ENCODE assay signal across 8 mouse cellular contexts in the genomic region with DNA sequence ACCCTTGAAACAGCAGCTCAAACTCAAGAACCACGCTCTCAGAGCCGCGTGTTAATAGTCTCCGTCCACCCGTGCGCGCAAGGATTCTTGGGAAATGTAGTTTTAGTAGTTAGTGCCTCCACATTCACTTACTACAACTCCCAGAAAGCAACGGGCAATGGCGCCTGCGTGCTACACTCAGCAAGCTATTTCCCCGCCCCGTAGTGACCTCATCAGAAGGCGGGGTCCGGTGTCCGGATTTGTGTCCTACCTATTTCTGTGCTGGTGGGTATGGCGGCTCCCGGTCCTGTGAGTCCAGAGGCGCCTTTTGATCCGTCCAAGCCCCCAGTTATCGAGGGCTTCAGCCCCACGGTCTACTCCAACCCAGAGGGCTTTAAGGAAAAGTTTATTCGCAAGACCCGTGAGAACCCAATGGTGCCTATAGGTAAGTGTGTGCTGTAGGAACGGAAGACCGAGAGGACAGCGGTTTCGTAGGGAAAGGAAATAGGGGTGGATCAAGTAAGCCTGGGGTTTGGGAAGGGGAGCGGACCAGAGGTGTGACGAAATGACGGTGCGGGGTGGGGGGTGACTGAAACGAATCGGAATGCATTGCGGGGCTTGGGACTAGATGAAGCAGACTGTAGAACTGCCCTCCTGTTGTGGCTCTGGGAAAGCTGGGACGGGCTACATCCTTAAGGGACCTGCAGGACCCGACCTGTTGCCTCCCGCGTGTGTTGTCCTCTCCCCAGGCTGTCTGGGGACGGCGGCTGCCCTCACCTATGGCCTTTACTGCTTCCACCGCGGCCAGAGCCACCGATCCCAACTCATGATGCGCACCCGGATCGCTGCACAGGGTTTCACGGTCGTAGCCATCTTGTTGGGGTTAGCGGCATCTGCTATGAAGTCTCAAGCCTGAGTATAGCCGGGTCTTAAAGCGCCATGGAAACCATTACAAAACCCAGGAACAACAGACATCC. TPM values are rescaled to one million over a fixed set of nuclear protein-coding genes. Genes with fewer than 3 reads are reported as not detected.
DNase-seq lines count a peak whose midpoint lies in the region; ATAC-seq and TF ChIP-seq lines count a peak whose summit lies in the region.

Gene Nop16 (minus strand): TSS at position 95 of the 956 bp plus-strand sequence.
Gene Higd2a (plus strand): TSS at position 212 of the 956 bp plus-strand sequence.

- peaks cover 15% of the 10 kb centered on the region for H3K4me1 ChIP-seq in bone marrow macrophage, adult 2 months (ENCODE audit: control insufficient read depth, insufficient read depth, low read length)
- peaks cover 7% of the 10 kb centered on the region for H3K4me1 ChIP-seq in embryonic fibroblast, embryonic 13.5 days (ENCODE audit: control insufficient read depth, insufficient read depth, low read length)
- peaks cover 15% of the 10 kb centered on the region; the same call in 1 of the 2 replicates for H3K4me1 ChIP-seq in kidney, embryonic 14.5 days (ENCODE audit: control insufficient read depth, insufficient read depth, low read length)
- peaks cover 17% of the 10 kb centered on the region for H3K4me1 ChIP-seq in limb, embryonic 15.5 days

- peak within 1 kb of the TSS; percentile 62 for H3K4me2 ChIP-seq in kidney, embryonic 14.5 days (replicated peaks; ENCODE audit: low read depth, low read length)
- peak within 1 kb of the TSS; percentile 59 for H3K4me2 ChIP-seq in limb, embryonic 15.5 days

- peak; percentile 99 for DNase-seq in A20 (ENCODE audit: low read depth, low spot score)
- DNase-seq in heart, adult 9 months (ENCODE audit: low spot score in 2 of 2): peak; percentile 96 to 98
- DNase-seq in monocyte, adult 2 months (ENCODE audit: low read depth in 1 of 2, low spot score in 2 of 2): peak; percentile 85 to 91
- peak; percentile 97 to 99 for DNase-seq in spleen, postnatal 36 days (ENCODE audit: low spot score in 2 of 2)

- peak within 1 kb of the TSS; percentile 84 for H3K4me3 ChIP-seq in bone marrow macrophage, adult 2 months (ENCODE audit: insufficient read depth, low read length)
- peak within 1 kb of the TSS; percentile 88 for H3K4me3 ChIP-seq in embryonic fibroblast, embryonic 13.5 days (ENCODE audit: insufficient read depth, low read length)
- peak within 1 kb of the TSS; percentile 87 for H3K4me3 ChIP-seq in kidney, embryonic 14.5 days (ENCODE audit: low read length)
- peak within 1 kb of the TSS; percentile 81 for H3K4me3 ChIP-seq in limb, embryonic 15.5 days

- H3K27me3 ChIP-seq in kidney, embryonic 14.5 days (ENCODE audit: control insufficient read depth, insufficient read depth, low read length): no peaks in the 10 kb centered on the region
- no peaks in the 10 kb centered on the region for H3K27me3 ChIP-seq in limb, embryonic 15.5 days

- H3K9me3 ChIP-seq in kidney, embryonic 14.5 days (ENCODE audit: control insufficient read depth, low read length): no peaks in the 10 kb centered on the region
- no peaks in the 10 kb centered on the region for H3K9me3 ChIP-seq in limb, embryonic 15.5 days

- under 1% methylated on average over 51 of the region's 51 CpGs for WGBS in kidney, embryonic 14.5 days
- under 1% methylated on average over 51 of the region's 51 CpGs for WGBS in limb, embryonic 15.5 days

- TF ChIP-seq CTCF in bone marrow macrophage, adult 2 months (IDR thresholded peaks at IDR 0.05; ENCODE audit: low read depth, low read length): no peak
- no peak for TF ChIP-seq CTCF in embryonic fibroblast, embryonic 13.5 days (IDR thresholded peaks at IDR 0.05; ENCODE audit: borderline replicate concordance, insufficient read depth, low read length)

- H3K36me3 ChIP-seq in kidney, embryonic 14.5 days (ENCODE audit: control insufficient read depth, insufficient read depth, low read length): peaks cover 22% of the 10 kb centered on the region
- H3K36me3 ChIP-seq in limb, embryonic 15.5 days: peaks cover 37% of the 10 kb centered on the region

- peak within 1 kb of the TSS; percentile 56 for H3K27ac ChIP-seq in bone marrow macrophage, adult 2 months (ENCODE audit: insufficient read depth, low read depth, low read length)
- peak within 1 kb of the TSS; percentile 82 for H3K27ac ChIP-seq in embryonic fibroblast, embryonic 13.5 days (ENCODE audit: insufficient read depth, low read length)
- peak within 1 kb of the TSS; percentile 82 for H3K27ac ChIP-seq in kidney, embryonic 14.5 days (ENCODE audit: low read depth, low read length)
- H3K27ac ChIP-seq in limb, embryonic 15.5 days: peak within 1 kb of the TSS; percentile 93

- peak within 1 kb of the TSS; percentile 80 for H3K9ac ChIP-seq in kidney, embryonic 14.5 days (ENCODE audit: low read depth, low read length)
- peak within 1 kb of the TSS; percentile 73 for H3K9ac ChIP-seq in limb, embryonic 15.5 days

- ATAC-seq in kidney, embryonic 14.5 days (ENCODE audit: low FRiP score, low TSS enrichment): peak; percentile 97
- ATAC-seq in limb, embryonic 15.5 days (ENCODE audit: insufficient number of reproducible peaks, low FRiP score, low TSS enrichment, low read depth): peak; percentile 97

- no peak; the same call in 1 of the 2 replicates for TF ChIP-seq POLR2A in bone marrow macrophage, adult 2 months (IDR thresholded peaks at IDR 0.05; ENCODE audit: borderline replicate concordance, low read depth, low read length)
- TF ChIP-seq POLR2A in embryonic fibroblast, embryonic 13.5 days (IDR thresholded peaks at IDR 0.05; ENCODE audit: low read depth, low read length): peak; percentile 88

RNA-seq across cellular contexts. Expression of gene Nop16, which starts in this region (rescaled TPM):
- 18.0 and 19.3 TPM in 2 replicates for polyA plus RNA-seq in bone marrow macrophage, adult 2 months (2012; ENCODE audit: insufficient read depth, insufficient read length, missing spikeins)
- polyA plus RNA-seq in embryonic fibroblast, embryonic 13.5 days (2011; ENCODE audit: insufficient read length, low read depth, missing spikeins): 28.9 and 36.4 TPM in 2 replicates
- 78.6 and 88.6 TPM in 2 replicates for polyA plus RNA-seq in kidney, embryonic 14.5 days (2014; fragmentation: Nextera tagmentation; extraction: Ambion mirVana)
- polyA plus RNA-seq in limb, embryonic 15.5 days (2015; fragmentation: Nextera tagmentation; extraction: Ambion mirVana): 91.5 and 102 TPM in 2 replicates

RNA-seq across cellular contexts. Expression of gene Higd2a, which starts in this region (rescaled TPM):
- 149 and 158 TPM in 2 replicates for polyA plus RNA-seq in bone marrow macrophage, adult 2 months (2012; ENCODE audit: insufficient read depth, insufficient read length, missing spikeins)
- polyA plus RNA-seq in embryonic fibroblast, embryonic 13.5 days (2011; ENCODE audit: insufficient read length, low read depth, missing spikeins): 79.3 and 118 TPM in 2 replicates
- 203 and 224 TPM in 2 replicates for polyA plus RNA-seq in kidney, embryonic 14.5 days (2014; fragmentation: Nextera tagmentation; extraction: Ambion mirVana)
- 148 and 153 TPM in 2 replicates for polyA plus RNA-seq in limb, embryonic 15.5 days (2015; fragmentation: Nextera tagmentation; extraction: Ambion mirVana)

Comparison
In these comparisons a context has a peak if more than half of its experiments do, and no peak if none do; other contexts are left out.
1. Peak in every context shown above with its lines: DNase-seq, ATAC-seq, H3K4me3 ChIP-seq and H3K27ac ChIP-seq.